Mouse (Mus musculus): ENCODE data around the gene Otc.

Gene Otc

DNA sequence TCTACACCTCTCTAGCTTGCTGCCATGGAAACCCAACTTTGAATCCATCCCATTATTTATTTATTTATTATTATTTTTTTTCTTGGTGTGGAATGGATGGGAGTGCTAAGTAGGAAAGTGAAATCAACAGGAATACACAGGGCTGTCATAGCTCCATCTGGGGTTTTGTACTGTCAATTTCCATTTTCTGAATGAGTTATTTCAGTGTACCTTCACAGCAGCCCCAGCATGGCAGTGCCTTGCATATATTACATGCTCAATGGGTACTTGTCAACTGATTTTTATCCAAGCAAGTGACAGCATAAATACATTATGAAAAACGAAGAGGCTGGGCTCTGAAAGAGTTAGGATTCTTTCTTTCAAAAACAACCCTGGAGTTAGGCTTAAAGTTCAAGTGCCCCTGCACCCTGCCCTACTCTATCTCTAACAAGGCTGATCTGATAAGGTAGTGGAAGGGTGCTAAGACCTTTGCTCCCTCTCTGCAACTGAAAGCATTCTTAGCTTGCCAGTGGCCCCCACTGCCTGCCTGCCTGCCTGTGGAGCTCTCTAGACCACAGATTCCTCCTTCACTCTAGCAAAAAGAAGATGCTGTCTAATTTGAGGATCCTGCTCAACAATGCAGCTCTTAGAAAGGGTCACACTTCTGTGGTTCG lies at the start of gene Otc:
Otc (plus strand) TSS at position 454 of the 653 bp plus-strand sequence.
- in situ Hi-C loops (cut with MboI; ENCODE audit: unreplicated experiment in 2 of 2) = no loop called here

DNA sequence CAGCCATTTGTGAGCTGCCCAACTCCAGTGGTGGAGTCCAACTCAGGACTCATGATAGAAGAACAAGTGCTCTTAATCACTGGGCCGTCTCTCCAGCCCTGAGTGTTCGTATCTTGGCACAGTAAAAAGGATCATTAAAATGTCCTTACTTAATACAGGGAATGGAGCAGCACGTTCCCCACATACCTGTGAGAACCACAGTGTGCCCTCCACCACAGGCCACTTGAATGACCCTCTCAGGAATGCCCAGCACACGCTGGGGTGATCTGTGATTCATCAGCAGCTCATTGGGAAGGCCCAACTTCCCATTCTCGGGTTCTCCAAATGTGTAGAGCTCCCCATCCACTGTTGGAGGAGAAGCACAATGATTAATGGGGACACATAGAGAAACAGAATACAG lies 46.2 kb upstream of the Otc start:
- in situ Hi-C loops (cut with MboI; ENCODE audit: unreplicated experiment in 2 of 2) = loop anchor here in 1 of 2 experiments (25.0 kb wide), 2 partner anchors 844 to 994 kb away; partner anchors contain the start of gene H2al1k

DNA sequence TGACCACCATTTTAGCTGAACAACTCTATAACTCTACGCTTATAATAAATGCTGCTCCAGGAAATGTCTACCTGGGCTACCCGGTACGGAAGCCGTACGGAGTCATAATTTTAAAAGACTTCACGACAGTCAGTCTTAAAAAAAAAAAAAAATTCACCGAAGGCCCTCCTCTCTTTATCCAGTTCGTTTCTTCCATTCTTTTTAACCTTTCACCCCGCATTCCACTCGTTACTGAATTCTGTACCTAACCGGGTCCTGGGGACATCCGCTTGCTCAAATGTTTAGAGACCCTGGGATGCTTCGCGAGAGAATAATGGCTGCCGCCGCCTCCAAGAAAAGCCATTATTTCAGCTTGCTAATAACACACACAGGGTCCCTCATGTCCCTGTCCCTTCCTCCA lies 36.1 kb upstream of the Otc start:
- in situ Hi-C loops (cut with MboI; ENCODE audit: unreplicated experiment in 2 of 2) = loop anchor here in 1 of 2 experiments (25.0 kb wide), 2 partner anchors 854 to 1004 kb away; partner anchors contain the start of gene H2al1k

DNA sequence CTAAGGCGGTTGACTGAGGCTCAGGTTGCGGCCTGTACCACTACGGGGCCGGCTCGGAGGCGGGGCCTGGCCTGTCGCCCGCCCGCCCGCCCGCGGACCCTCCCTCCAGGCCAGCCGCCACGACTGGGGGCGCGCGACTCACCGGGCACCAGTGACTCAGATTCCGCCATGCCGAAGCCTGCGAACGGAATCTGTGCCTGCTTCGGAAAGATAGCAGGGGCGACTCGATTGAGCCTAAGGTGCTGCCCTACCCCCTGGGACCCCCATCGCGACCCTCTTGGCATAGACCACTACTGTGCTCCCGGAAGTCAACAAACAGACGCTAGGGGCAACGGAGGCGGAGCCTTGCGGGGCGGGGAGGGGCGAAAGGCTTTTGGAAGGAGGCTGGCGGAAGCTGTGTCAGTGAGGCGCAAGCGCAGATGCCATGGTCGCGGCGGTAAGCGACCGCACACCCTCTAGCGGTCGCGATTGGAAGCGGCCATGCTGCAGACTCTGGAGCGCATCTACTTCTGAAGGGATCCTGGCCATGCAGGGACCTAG lies 35.6 kb upstream of the Otc start, which contains the start of gene Rpgr:
Rpgr (minus strand) TSS at position 511 of the 540 bp plus-strand sequence.
- in situ Hi-C loops (cut with MboI; ENCODE audit: unreplicated experiment in 2 of 2) = loop anchor here in 1 of 2 experiments (25.0 kb wide), 2 partner anchors 854 to 1004 kb away; partner anchors contain the start of gene H2al1k

DNA sequence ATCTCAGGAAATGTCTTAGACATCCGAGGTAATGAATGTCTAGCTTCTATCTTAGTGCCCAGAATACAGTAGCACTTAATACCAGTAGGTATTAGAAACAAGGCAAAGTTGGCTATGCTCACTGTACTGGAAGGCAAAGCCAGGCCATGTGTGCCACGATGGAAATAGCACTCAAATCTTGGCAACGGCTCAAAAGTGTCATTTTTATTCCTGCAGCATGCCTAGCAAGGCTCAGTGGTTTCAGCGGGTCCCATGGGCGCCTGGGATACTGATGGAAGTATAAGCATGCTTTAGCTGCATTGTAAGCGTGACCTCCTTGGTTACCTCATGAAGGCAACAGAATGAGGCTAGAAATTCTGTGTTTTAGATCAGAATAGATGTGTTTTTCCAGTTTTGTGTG lies 32.8 kb upstream of the Otc start:
- in situ Hi-C loops (cut with MboI; ENCODE audit: unreplicated experiment in 2 of 2) = loop anchor here in 1 of 2 experiments (25.0 kb wide), 2 partner anchors 857 to 1007 kb away; partner anchors contain the start of gene H2al1k

DNA sequence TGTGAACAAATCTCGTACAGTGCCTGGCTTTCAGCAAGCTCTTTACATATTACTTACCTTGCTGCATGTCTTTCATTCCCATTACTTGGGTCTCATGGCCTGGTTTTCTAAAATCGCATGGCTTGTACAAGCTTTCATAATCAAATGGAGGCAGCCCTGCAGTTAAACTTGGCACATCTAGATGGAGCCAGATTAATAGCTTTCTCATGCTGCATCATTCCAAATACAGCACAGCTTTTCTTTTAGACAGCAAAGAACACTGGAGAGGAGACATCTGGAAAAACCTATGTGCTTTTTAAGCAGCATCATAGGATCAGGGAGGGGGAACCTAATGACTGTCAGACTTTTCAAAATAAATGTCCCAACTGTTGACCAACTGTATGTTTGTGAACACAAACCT lies 19.1 kb upstream of the Otc start:
- in situ Hi-C loops (cut with MboI; ENCODE audit: unreplicated experiment in 2 of 2) = no loop called here

DNA sequence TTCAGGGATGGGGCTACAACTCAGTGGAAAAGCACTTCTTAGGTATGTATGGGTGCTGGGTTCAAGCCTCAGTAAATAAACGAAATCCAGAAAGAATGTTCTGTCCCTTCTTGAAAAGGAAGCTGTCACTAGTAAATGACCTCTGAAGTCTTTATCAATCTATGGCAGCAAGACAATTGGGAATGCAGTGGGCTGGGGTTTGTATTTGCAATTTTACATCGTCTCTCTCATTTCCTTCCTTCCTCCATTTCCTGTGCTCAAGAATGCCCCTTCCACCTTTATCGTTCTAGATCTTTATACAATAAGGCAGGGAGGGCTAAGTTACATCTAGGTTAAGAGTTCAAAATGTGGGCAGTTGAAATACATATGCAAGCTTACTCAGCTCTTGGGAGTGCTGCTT lies 17.5 kb upstream of the Otc start:
- in situ Hi-C loops (cut with MboI; ENCODE audit: unreplicated experiment in 2 of 2) = no loop called here

DNA sequence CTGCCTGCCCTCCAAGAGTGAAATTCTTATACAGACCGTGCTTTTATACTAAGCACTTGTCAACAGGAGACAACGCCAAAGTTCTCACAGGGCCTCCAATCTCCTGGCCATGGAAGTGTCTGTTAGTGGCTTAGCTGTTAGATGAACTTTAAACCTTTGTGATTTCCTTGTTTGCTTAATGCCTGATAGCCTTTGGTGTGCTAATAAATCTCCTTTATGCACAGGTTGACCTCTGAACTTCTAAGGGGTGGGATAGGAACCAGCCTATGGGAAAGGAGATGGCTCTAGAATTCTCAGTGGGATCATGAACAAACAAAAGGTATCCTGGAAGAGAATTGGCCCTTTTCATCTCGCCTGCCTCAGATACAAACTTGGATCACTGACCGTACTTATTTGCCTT lies 12.6 kb upstream of the Otc start:
- in situ Hi-C loops (cut with MboI; ENCODE audit: unreplicated experiment in 2 of 2) = no loop called here

DNA sequence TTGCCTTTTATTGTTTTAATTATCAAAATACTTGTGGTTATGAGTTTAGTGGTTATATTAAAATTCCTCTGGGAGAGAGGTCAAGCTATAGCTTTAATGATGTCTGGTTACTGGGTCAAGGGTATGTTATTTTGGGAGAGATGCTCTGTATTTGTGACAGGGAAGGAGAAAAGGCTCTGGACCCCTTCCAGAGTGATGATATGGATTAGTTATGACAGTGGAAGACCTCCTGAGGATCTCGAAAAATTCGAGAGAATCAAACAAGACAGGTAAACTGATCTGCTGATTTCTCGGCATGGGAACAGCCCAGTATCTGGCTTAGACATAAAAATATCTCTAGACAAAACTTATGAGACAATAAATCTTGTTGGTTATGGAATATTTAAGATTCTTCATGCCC lies 8.2 kb upstream of the Otc start:
- in situ Hi-C loops (cut with MboI; ENCODE audit: unreplicated experiment in 2 of 2) = no loop called here

DNA sequence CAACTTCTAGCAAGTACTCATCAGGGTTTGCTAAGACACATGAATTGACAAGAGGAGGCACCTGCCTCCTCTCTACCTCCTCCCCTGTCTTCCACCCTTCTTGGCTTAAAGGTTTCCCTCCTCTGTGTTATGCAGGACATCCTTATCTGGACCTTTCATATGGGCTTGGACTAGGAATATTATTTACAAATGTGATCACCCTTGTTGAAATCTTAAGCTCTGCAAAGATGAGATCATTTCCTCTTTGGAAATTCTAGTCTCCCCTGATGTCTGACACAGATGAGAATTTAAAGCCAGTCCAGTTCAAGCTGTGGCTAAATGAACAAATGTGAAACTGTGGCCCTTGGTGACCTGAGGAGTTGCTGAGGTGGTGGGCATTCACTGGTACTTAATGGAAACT lies 748 bp upstream of the Otc start:
- in situ Hi-C loops (cut with MboI; ENCODE audit: unreplicated experiment in 2 of 2) = no loop called here

DNA sequence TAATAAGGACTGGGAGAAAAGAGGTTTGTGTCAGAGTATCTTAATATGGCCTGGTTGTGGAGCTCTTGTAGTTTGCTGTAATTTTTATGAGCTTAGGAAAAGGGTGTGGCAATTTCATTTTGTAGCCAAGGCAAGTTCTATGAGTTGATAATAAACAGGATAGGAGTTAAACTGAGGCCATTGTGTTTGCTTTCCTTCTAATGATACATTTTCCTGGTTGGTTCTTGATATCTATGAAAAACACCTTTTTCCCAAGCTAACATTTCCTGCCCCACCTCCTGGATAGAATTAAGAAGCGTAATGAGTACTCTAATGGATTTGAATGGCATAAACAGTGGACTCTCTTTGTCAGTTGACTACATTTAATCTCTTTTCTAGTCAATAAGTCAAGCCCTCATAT lies 5.7 kb downstream of the Otc start:
- in situ Hi-C loops (cut with MboI; ENCODE audit: unreplicated experiment in 2 of 2) = no loop called here

DNA sequence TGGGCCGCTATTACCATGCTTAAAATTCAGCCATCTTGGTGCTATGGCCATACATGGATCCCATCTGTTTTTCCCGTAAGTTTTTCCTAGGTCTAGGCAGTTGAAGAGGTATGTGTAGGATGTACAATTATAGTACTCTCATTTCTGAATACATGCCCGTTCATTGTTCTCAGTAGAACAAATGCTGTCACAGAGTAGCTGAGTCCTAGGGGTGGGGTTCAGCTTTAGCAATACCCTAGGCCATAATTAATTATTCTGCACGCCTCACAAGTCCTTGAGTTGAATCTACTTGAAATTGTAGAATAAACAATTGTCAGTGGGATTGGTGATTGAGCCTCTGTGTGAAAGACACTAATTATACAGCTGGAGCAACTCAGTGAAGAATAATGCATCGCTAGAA lies 6.2 kb downstream of the Otc start:
- in situ Hi-C loops (cut with MboI; ENCODE audit: unreplicated experiment in 2 of 2) = no loop called here

DNA sequence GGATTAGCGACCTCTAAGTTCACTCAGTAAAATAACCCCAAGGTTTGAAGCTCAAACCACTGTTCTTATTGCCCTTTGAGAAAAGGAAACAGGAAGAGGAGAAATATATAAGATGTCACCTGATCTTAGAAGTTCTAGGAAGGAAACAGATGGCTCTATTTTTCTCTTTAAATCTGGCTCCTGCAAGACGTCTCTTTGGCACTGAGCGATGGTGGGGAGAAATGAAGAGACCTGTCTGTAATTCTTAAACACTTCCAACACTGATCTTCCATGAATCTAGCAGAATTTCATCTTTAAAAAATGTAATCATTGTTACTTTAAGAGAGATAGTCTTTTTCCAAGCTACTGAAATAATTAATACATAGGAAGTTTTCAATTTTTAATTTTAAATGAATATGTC lies 16.2 kb downstream of the Otc start:
- in situ Hi-C loops (cut with MboI; ENCODE audit: unreplicated experiment in 2 of 2) = no loop called here

DNA sequence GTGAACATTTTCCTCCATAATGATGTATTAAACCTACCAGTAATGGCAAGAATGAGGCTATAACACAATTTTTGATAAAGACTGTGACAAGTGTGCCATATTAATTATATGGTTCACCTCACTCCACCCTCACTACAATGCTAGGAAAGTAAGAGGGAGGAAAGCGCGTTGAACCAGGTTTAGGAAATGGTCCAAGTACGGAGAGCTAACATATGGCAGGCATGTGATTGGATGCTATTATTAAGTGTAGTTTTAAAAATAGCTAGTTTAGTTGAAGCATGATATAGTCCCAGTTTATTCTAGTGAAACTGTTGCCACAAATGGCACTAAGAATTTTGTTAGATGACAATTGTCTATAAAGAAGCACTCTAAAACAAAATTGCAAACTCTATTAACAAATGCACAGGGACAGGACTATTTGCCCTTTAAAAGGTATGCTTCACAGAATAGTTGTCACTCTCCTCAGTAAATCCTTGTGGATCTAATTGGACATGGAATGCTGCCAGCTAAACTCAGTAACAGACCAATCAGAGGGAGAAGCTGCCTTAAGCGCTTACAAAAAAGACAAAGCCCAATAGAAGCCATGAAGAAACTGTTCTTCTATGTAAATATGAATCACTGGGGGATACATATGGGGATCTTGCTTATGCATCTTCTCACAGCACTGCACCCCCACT lies 16.8 kb downstream of the Otc start:
- in situ Hi-C loops (cut with MboI; ENCODE audit: unreplicated experiment in 2 of 2) = no loop called here

DNA sequence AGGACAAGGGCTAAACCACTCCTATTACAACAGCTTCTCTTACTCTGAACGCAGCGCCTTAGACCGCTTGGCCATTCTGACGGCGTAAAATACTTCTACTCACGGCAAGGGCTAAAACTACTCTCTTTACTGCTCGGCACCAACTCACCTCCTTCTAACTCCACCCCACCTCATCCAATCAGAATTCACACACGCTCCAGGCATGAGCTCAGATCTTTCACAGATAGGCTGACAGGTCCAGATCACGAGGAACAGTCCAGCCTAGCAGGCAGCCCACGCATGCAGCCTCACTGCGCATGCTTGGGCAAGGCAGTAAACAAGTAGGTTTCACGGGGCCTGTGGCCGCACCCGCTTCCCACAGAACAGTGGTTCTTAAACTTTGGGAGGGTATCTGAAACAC lies 45.2 kb downstream of the Otc start:
- in situ Hi-C loops (cut with MboI; ENCODE audit: unreplicated experiment in 2 of 2) = no loop called here

DNA sequence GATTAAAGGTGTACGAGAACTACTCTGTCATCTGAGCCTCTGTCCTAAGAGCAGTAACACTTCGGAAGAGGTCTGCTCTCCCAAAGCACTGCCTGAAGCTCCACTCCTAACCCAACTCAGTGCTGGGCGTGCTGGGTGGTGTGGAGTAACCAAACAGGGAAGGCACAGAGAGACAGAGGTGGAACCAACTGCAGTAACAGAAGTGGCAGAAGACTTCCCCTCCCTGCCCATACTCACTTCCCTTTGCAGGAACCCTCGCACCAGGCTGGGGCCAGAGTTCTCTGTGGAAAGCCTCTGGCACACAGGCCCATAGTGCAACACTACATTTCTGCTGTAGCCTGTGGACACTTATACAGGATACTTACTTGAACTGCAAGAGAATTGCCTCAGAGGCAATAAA lies 66.1 kb downstream of the Otc start:
- in situ Hi-C loops (cut with MboI; ENCODE audit: unreplicated experiment in 2 of 2) = no loop called here

DNA sequence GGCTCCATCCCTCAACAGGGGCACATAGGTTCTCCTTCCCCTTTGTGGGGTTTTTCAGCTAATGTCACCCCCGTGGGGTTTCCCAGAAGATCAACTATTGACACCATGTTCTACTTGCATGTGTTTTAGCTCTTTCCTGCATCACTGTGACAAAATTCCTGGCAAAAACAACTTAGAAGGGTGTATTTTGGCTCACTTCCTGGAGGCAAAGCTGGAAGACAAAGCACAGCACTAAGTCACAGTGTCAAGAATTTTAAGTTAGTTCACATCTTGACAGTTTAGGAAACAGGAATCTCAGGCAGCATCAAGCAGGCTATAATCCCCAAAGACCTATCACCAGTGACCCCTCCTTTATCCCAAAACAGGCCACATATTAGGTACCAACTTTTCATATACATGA lies 78.1 kb downstream of the Otc start:
- in situ Hi-C loops (cut with MboI; ENCODE audit: unreplicated experiment in 2 of 2) = no loop called here

DNA sequence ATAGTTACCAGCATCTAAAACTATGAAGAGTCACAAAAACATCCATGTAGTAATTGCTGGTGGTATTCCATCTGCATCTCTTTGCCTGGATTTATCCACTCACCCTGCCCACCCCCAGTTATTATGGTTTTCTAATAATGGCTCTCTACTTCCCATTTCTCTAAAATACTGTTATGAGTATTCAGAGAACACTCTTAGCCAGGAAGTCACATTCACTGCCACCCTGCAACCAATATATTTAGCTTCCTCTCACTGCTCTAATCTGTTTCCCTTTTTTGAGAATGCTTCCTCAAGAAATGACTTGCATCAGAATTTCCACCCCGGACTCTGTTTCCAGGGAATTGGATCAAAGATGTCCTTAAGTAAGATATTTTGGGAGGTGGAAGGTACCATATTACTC lies 79.6 kb downstream of the Otc start:
- in situ Hi-C loops (cut with MboI; ENCODE audit: unreplicated experiment in 2 of 2) = no loop called here

DNA sequence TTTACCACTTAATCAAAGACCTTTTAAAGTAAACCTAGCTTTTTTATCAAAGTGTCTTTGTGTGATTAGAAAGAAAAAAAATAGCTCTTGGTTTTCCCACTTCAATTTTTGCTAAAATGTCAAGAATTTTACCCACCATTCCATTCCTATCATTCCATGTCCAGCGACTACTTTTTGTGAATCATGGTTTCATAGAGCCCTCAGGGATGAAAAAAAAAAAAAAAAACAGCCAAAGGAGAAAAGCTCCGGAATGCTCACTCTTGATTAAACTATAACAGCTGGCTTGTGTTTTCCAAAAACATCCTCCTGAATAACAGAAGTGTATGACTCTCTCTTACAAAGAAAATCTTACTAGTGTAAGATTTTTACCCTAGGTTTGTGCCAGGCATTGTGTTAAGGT lies 84.7 kb downstream of the Otc start:
- in situ Hi-C loops (cut with MboI; ENCODE audit: unreplicated experiment in 2 of 2) = no loop called here

DNA sequence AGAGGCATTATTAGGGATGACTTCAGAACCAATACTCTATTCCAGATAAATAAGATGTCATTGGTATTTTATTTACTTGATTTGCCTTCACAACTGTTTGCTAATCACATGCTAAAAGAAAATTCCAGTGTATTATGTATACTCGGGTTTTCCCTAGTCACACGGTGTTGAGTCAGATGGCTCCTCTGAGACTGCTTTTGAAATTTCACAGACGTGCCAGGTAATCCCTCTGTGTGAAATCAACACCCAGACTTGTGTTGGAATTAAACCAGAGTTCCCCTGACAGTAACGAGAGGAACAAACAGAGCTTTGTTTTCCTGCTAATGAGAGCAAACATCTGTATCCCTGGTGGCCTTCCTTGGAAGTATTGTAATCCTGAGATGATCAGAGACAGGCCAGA lies 103.8 kb downstream of the Otc start:
- in situ Hi-C loops (cut with MboI; ENCODE audit: unreplicated experiment in 2 of 2) = no loop called here

Measured in v-Abl transformed pro-B cells (cell line).